Mouse (Mus musculus) cerebellum, adult 2 months (tissue): ENCODE data around the gene Itih5. TPM values are rescaled to one million over a fixed set of nuclear protein-coding genes. Genes with fewer than 3 reads are reported as not detected.

ENCODE experiments used
- DNase-seq, 2 experiments: peaks; one replicate each; pipeline ENCODE4 v3.0.0; 2021
- H3K27ac ChIP-seq: fragments of 200-500 bp; 2 replicates; pipeline ENCODE4 v1.5.1; 2012; ENCODE audit warnings: low read length, control low read depth, inconsistent platforms; ENCODE audit not compliant: insufficient read depth
- H3K27me3 ChIP-seq: fragments of 200-500 bp; 2 replicates; pipeline ENCODE4 v1.6.1; 2012; ENCODE audit warnings: inconsistent platforms, mild to moderate bottlenecking, low read length, moderate library complexity; ENCODE audit not compliant: control insufficient read depth, insufficient read depth
- H3K4me1 ChIP-seq: fragments of 200-500 bp; 2 replicates; pipeline ENCODE4 v1.6.1; 2011; ENCODE audit warnings: low read length; ENCODE audit not compliant: control insufficient read depth, insufficient read depth
- H3K4me3 ChIP-seq: fragments of 200-500 bp; replicated peaks from 2 replicates; pipeline ENCODE3; 2011; ENCODE audit warnings: mild to moderate bottlenecking, low read depth, low read length, control low read depth; ENCODE audit not compliant: insufficient read depth
- CTCF ChIP-seq: fragments of 200-500 bp; IDR thresholded peaks from 2 replicates; pipeline ENCODE4 v1.5.1; 2011; ENCODE audit warnings: low read depth, mild to moderate bottlenecking, control low read depth, low read length, moderate library complexity, borderline replicate concordance; ENCODE audit not compliant: insufficient read depth
- POLR2A ChIP-seq: fragments of 200-500 bp; IDR thresholded peaks from 2 replicates; pipeline ENCODE4 v1.6.1; 2011; ENCODE audit warnings: low read length, control low read depth, borderline replicate concordance; ENCODE audit not compliant: insufficient read depth
- WGBS: fragments of 180-500 bp; shearing (Covaris S2); methylation state at CpG from one replicate; pipeline ENCODE4 v1.1.7; 2018; 5-methylcytosine and 5-hydroxymethylcytosine counted together
- polyA plus RNA-seq: library from polyadenylated mRNA; depleted of rRNA; stranded (reverse); fragments of >200 nt; gene quantifications from 2 replicates; pipeline ENCODE4 v1.2.3, GENCODE M21; 2012

The Itih5 gene
- polyA plus RNA-seq, 1 experiment: 14.9 TPM

- H3K27me3 ChIP-seq: no peaks in the 10 kb centered on the region
- TF ChIP-seq POLR2A: no peak
- no peak for TF ChIP-seq CTCF
- no peaks in the 10 kb centered on the region; the same call in 1 of the 2 replicates for H3K4me1 ChIP-seq
- 91% methylated on average over 16 of the region's 16 CpGs for WGBS
- DNase-seq: no peak
- H3K27ac ChIP-seq: no peak overlapping the region
- H3K4me3 ChIP-seq: no peak overlapping the region
Measured at GRCm38 (mm10) chr2:10169991-10170390, 16.6 kb downstream of the Itih5 start.

- no peak overlapping the region for H3K4me3 ChIP-seq
- no peaks in the 10 kb centered on the region for H3K27me3 ChIP-seq
- 67% methylated on average over 3 of the region's 3 CpGs for WGBS
- no peak for TF ChIP-seq CTCF
- TF ChIP-seq POLR2A: no peak
- no peaks in the 10 kb centered on the region for H3K4me1 ChIP-seq
- DNase-seq: no peak
- no peak overlapping the region for H3K27ac ChIP-seq
Measured at GRCm38 (mm10) chr2:10193553-10193952, 40.2 kb downstream of the Itih5 start.

GRCm38 (mm10) chr2:10195162-10195561, 41.8 kb downstream of the Itih5 start:
- TF ChIP-seq POLR2A: no peak
- 77% methylated on average over 3 of the region's 3 CpGs for WGBS
- H3K4me3 ChIP-seq: no peak overlapping the region
- no peak overlapping the region for H3K27ac ChIP-seq
- DNase-seq: no peak
- H3K27me3 ChIP-seq: no peaks in the 10 kb centered on the region
- H3K4me1 ChIP-seq: no peaks in the 10 kb centered on the region

GRCm38 (mm10) chr2:10199326-10199725, 46.0 kb downstream of the Itih5 start:
- TF ChIP-seq POLR2A (no peak), CTCF (no peak)
- Histone ChIP-seq H3K4me3 (no peak overlapping the region), H3K27me3 (no peaks in the 10 kb centered on the region), H3K4me1 (no peaks in the 10 kb centered on the region), H3K27ac (no peak overlapping the region)
- WGBS: 79% methylated on average over 2 of the region's 2 CpGs
- DNase-seq: no peak

- WGBS: 10% methylated on average over 3 of the region's 3 CpGs
- no peak for DNase-seq
- TF ChIP-seq CTCF (no peak), POLR2A (no peak)
Measured at GRCm38 (mm10) chr2:10200736-10201285, 47.4 kb downstream of the Itih5 start.

GRCm38 (mm10) chr2:10204301-10204700, 50.9 kb downstream of the Itih5 start:
- H3K27me3 ChIP-seq: no peaks in the 10 kb centered on the region
- H3K4me1 ChIP-seq: no peaks in the 10 kb centered on the region
- H3K4me3 ChIP-seq: no peak overlapping the region
- no peak for DNase-seq
- 31% methylated on average over 3 of the region's 3 CpGs for WGBS
- TF ChIP-seq CTCF (no peak), POLR2A (no peak)
- no peak overlapping the region for H3K27ac ChIP-seq

More at GRCm38 (mm10) chr2:10200736-10201285, 47.4 kb downstream of the Itih5 start:
- H3K4me1 ChIP-seq: no peaks in the 10 kb centered on the region
- no peaks in the 10 kb centered on the region for H3K27me3 ChIP-seq
- no peak overlapping the region for H3K27ac ChIP-seq
- no peak overlapping the region for H3K4me3 ChIP-seq

GRCm38 (mm10) chr2:10213468-10213867, 60.1 kb downstream of the Itih5 start:
- Histone ChIP-seq H3K27me3 (no peaks in the 10 kb centered on the region), H3K27ac (no peak overlapping the region), H3K4me3 (no peak overlapping the region), H3K4me1 (no peaks in the 10 kb centered on the region)
- DNase-seq: no peak
- WGBS: 78% methylated on average over 12 of the region's 12 CpGs
- TF ChIP-seq CTCF (no peak), POLR2A (no peak)

GRCm38 (mm10) chr2:10215876-10216565, 62.6 kb downstream of the Itih5 start:
- no peak for DNase-seq
- no peak overlapping the region for H3K4me3 ChIP-seq
- H3K27me3 ChIP-seq: no peaks in the 10 kb centered on the region
- no peak overlapping the region for H3K27ac ChIP-seq
- 74% methylated on average over 7 of the region's 7 CpGs for WGBS
- no peaks in the 10 kb centered on the region for H3K4me1 ChIP-seq
- TF ChIP-seq CTCF (no peak), POLR2A (no peak)
